Mouse (Mus musculus) megakaryocyte, embryonic 14.5 days (primary cell): Measurements from ENCODE around the gene Pkn1.

Experiments
- FLI1 ChIP-seq: IDR thresholded peaks from 2 replicates; pipeline ENCODE4 v1.6.1; 2012; ENCODE audit warnings: low read length, inconsistent platforms, mixed read lengths
- GATA1 ChIP-seq: IDR thresholded peaks from 3 replicates; pipeline ENCODE4 v1.6.1; 2012; ENCODE audit warnings: mixed read lengths, low read length, inconsistent platforms, borderline replicate concordance

DNA sequence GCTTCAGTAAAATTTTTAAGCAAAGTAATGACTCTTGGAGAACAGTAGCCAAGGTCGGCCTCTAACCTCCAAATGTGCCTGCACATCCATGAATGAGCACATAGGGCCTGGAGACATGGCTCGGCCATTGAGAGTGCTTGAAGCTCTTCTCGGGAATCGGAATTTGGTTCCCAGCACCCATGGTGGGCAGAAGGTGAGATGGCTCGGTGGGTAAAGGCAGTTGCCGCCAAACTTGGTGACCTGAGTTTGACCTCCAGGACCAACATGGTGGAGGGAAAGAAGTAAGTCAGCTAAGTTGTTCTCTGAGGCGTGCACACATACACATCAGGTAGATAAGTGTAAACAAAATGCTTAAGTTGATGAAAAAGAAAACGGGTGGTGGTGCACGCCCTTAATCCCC, 42.9 kb downstream of the Pkn1 start:
- TF ChIP-seq GATA1 (no peak), FLI1 (no peak)
